Mouse (Mus musculus) erythroblast, embryonic 14.5 days (primary cell): ENCODE data around the gene Erich3. TPM values are rescaled to one million over a fixed set of nuclear protein-coding genes. Genes with fewer than 3 reads are reported as not detected.

Source experiments
- H3K27me3 ChIP-seq: 2 replicates; pipeline ENCODE4 v1.6.1; 2012; ENCODE audit warnings: inconsistent platforms; ENCODE audit not compliant: control insufficient read depth
- H3K36me3 ChIP-seq: 2 replicates; pipeline ENCODE4 v1.6.1; 2012; ENCODE audit warnings: mild to moderate bottlenecking, inconsistent platforms; ENCODE audit not compliant: control insufficient read depth
- H3K4me1 ChIP-seq: 2 replicates; pipeline ENCODE4 v1.6.1; 2012; ENCODE audit warnings: inconsistent platforms; ENCODE audit not compliant: control insufficient read depth
- H3K4me3 ChIP-seq: replicated peaks from 2 replicates; pipeline ENCODE3; 2012; ENCODE audit warnings: moderate library complexity, mild to moderate bottlenecking, inconsistent platforms
- H3K9me3 ChIP-seq: 2 replicates; pipeline ENCODE4 v1.6.1; 2012; ENCODE audit warnings: low read length, inconsistent platforms, mixed read lengths; ENCODE audit not compliant: control insufficient read depth
- GATA1 ChIP-seq: IDR thresholded peaks from 2 replicates; pipeline ENCODE4 v1.6.1; 2012; ENCODE audit warnings: low read length, inconsistent platforms, mixed read lengths
- TAL1 ChIP-seq: IDR thresholded peaks from 3 replicates; pipeline ENCODE4 v1.6.1; 2012; ENCODE audit warnings: low read length, inconsistent platforms, mixed read lengths
- polyA plus RNA-seq: library from polyadenylated mRNA; stranded (reverse); fragments of >175 nt; gene quantifications from 2 replicates; pipeline ENCODE4 v1.2.3, GENCODE M21; 2012

The Erich3 gene
- polyA plus RNA-seq, 1 experiment = not detected

GRCm38 (mm10) chr3:154696611-154697010 lies 33.0 kb downstream of the Erich3 start:
- TF ChIP-seq GATA1 = no peak
- no peak for TF ChIP-seq TAL1
- Histone ChIP-seq H3K9me3 (no peaks in the 10 kb centered on the region), H3K36me3 (no peaks in the 10 kb centered on the region), H3K4me1 (no peaks in the 10 kb centered on the region), H3K4me3 (no peak overlapping the region), H3K27me3 (no peaks in the 10 kb centered on the region)

DNA sequence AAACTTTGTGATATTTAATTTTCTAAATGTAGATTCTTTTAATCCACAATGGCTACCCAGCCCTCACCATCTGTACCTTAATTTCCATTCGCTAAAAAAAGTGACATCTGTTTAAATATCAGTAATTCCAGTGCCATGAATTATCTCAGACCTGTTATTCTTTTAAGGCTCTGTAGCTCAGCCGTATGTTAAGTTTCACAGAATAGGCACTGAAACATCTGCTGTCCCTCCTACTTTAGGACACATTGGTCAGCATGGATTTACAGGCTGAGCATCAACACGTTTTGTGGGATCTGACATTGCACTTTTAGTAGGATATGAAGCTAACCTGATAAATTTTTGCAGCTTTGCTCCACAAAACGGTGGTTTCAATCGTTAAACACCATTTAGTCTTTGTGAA lies 35.2 kb downstream of the Erich3 start:
- H3K4me3 ChIP-seq = no peak overlapping the region
- no peaks in the 10 kb centered on the region for H3K36me3 ChIP-seq
- H3K9me3 ChIP-seq = no peaks in the 10 kb centered on the region; the same call in 1 of the 2 replicates
- H3K27me3 ChIP-seq = no peaks in the 10 kb centered on the region
- H3K4me1 ChIP-seq = no peaks in the 10 kb centered on the region
- TF ChIP-seq TAL1 (no peak), GATA1 (no peak)

DNA sequence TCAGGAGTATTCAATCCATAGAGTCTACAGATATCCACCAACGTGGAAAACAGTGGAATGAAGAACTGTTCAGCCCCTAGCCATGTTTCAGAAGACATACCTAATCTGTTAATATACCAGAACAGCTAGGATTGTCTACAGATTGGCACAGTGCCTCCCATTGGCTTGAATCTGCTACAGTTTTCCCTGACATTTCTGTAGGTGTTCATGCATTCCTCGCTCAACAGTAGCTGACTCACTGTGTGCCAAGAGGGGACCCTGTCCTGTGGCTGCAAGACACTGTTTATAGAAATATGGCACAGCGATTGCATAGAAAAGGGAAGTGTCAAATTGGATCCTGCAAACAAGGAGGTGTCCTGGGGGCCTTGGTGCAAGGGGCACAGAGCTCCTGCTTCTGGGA lies 36.6 kb downstream of the Erich3 start:
- Histone ChIP-seq H3K9me3 (no peaks in the 10 kb centered on the region; the same call in 1 of the 2 replicates), H3K36me3 (no peaks in the 10 kb centered on the region), H3K4me3 (no peak overlapping the region), H3K4me1 (no peaks in the 10 kb centered on the region), H3K27me3 (no peaks in the 10 kb centered on the region)
- TF ChIP-seq TAL1 = no peak
- TF ChIP-seq GATA1 = no peak

DNA sequence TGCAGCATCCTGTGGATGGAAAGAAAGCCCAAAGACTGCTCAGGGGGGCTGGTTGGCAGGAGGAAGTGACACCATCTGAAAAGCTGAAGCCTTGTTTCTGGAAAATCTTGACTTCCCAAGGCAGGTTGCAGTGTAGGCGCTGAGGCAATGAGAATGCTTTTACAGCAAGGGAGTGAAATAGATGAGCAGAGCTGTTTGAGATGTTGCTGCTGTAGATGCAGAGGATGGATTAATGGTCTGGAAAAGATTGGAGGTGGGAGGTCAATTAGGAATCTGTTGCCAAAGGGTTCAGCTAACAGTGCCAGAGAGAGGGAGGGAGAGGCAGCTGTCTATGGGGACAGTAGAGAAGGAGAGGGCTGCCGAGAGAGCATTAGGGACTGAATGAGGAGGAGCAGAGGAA lies 37.1 kb downstream of the Erich3 start:
- no peaks in the 10 kb centered on the region for H3K36me3 ChIP-seq
- no peaks in the 10 kb centered on the region for H3K27me3 ChIP-seq
- H3K9me3 ChIP-seq = no peaks in the 10 kb centered on the region; the same call in 1 of the 2 replicates
- no peak overlapping the region for H3K4me3 ChIP-seq
- no peaks in the 10 kb centered on the region for H3K4me1 ChIP-seq
- no peak for TF ChIP-seq GATA1
- no peak for TF ChIP-seq TAL1

- H3K9me3 ChIP-seq = no peaks in the 10 kb centered on the region; the same call in 1 of the 2 replicates
Measured at GRCm38 (mm10) chr3:154704755-154705154, 41.1 kb downstream of the Erich3 start.

DNA sequence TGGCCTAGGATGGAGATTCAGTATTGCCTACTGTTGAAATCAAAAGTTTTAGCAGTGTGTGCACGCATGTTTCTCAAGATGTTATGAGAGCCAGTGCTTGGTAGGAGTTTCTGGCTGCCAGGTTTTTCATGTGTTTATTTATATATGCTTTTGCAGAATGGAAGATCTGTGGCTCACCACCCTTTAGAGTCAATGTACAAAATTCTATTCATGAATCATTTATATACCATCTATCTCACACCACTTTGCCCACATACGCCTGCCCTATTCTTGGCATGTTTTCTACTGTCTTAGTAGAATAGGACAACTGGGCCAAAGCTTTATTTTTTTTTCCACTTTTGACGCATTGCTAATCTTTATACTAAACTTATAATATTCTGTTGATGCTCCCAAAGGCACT lies 44.5 kb downstream of the Erich3 start:
- no peak overlapping the region for H3K4me3 ChIP-seq
- no peaks in the 10 kb centered on the region for H3K27me3 ChIP-seq
- H3K4me1 ChIP-seq = no peaks in the 10 kb centered on the region
- no peaks in the 10 kb centered on the region for H3K36me3 ChIP-seq
- H3K9me3 ChIP-seq = no peaks in the 10 kb centered on the region; the same call in 1 of the 2 replicates
- TF ChIP-seq GATA1 = no peak
- no peak for TF ChIP-seq TAL1

More at GRCm38 (mm10) chr3:154704755-154705154, 41.1 kb downstream of the Erich3 start:
- TF ChIP-seq TAL1 = no peak
- TF ChIP-seq GATA1 = no peak
- H3K36me3 ChIP-seq = no peaks in the 10 kb centered on the region
- H3K4me3 ChIP-seq = no peak overlapping the region
- H3K27me3 ChIP-seq = no peaks in the 10 kb centered on the region
- H3K4me1 ChIP-seq = no peaks in the 10 kb centered on the region

- Histone ChIP-seq H3K4me1 (no peaks in the 10 kb centered on the region), H3K36me3 (no peaks in the 10 kb centered on the region), H3K27me3 (no peaks in the 10 kb centered on the region), H3K9me3 (peaks cover 5% of the 10 kb centered on the region; the same call in 1 of the 2 replicates), H3K4me3 (no peak overlapping the region)
- TF ChIP-seq GATA1 (no peak), TAL1 (no peak)
Measured at GRCm38 (mm10) chr3:154723198-154723597, 59.5 kb downstream of the Erich3 start.

DNA sequence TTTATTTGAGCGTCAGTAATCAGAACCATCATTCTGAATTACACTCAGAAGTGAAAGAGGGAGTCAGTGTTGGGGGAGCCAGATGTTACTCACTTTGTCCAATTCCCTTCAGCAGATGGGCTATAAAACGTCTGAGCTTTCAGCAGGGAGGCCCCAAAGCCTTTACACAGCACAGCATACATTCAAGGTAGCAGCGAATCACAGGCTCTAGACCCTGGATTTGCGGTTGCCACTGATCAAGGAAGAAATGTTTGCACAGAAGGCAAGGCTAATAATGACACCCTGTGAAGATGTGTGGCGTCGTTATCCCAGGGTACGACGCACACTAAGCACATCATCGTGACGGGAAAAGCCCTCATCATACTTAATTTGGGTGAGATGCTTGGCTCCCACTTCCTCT lies 67.8 kb downstream of the Erich3 start:
- peaks cover 42% of the 10 kb centered on the region for H3K9me3 ChIP-seq
- no peak overlapping the region for H3K4me3 ChIP-seq
- no peaks in the 10 kb centered on the region for H3K36me3 ChIP-seq
- H3K4me1 ChIP-seq = no peaks in the 10 kb centered on the region
- no peaks in the 10 kb centered on the region for H3K27me3 ChIP-seq
- TF ChIP-seq TAL1 (no peak), GATA1 (no peak)

- Histone ChIP-seq H3K27me3 (no peaks in the 10 kb centered on the region), H3K36me3 (no peaks in the 10 kb centered on the region), H3K4me1 (no peaks in the 10 kb centered on the region), H3K4me3 (no peak overlapping the region), H3K9me3 (peaks cover 6% of the 10 kb centered on the region; the same call in 1 of the 2 replicates)
- TF ChIP-seq TAL1 (no peak), GATA1 (no peak)
Measured at GRCm38 (mm10) chr3:154741496-154741895, 77.8 kb downstream of the Erich3 start.

GRCm38 (mm10) chr3:154742927-154743326 lies 79.3 kb downstream of the Erich3 start:
- TF ChIP-seq GATA1 (no peak), TAL1 (no peak)
- Histone ChIP-seq H3K36me3 (no peaks in the 10 kb centered on the region), H3K4me1 (no peaks in the 10 kb centered on the region), H3K9me3 (peaks cover 4% of the 10 kb centered on the region; the same call in 1 of the 2 replicates), H3K27me3 (no peaks in the 10 kb centered on the region), H3K4me3 (no peak overlapping the region)
